Mouse (Mus musculus) kidney, adult 18-20 months (tissue): ENCODE measurements around the gene Sgta.

ENCODE experiments used
- DNase-seq: peaks from one replicate; pipeline ENCODE4 v3.0.0; 2021

Gene Sgta

DNA sequence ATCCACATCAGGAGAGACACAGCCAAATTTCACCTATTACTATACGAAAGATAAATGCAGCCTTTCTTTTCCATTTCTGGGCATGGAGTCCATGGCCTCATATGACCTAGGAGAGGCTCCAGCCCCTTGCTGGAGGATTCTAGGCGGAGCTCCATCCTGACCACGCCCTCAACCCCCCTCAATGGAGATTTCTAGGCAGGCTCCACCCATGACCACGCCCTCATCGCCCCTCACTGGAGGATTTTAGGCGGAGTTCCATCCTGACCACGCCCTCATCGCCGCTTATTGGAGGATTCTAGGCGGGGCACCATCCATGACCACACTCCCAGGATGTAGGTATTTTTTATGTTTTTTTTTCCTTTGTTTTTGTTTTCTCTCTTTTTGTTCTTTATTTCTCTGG is 41.7 kb downstream of the Sgta start:
- DNase-seq: no peak

DNA sequence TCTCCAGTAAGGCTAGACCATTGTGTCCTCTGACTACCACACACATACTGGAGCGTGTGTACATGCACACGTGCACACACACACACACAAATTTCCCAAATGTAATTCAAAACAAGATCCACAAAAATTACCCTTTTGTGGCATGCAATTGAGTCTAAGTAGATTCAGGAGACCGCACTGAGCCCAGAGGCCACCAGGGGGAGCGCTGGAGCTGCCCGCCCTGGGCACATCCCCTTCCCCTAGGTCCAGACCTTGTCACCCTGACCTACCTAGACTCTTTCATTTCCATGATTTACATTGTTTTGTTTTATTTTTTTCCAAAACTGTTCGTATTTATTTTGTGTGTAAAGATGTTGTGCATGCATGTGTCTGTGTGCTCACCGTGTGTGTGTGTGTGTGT is 43.3 kb downstream of the Sgta start:
- peak; percentile 76 for DNase-seq

DNA sequence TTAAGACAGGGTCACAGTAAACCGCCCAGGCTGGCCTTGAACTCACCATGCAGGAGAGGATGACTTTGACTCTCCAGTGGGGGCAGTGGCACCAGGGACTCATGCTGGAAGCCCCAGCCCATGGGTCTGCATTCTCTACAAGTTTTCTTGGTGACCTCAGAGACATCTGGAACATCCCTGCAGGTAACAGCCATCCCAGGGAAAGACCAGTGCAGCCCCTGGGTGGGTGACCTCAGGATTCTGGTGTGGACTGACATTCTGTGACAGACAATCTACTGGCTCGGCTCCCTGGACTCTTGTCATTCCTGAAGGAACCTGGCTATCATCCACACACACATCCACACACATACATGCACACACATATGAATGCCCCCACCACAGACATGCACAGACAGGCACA is 44.3 kb downstream of the Sgta start:
- no peak for DNase-seq

DNA sequence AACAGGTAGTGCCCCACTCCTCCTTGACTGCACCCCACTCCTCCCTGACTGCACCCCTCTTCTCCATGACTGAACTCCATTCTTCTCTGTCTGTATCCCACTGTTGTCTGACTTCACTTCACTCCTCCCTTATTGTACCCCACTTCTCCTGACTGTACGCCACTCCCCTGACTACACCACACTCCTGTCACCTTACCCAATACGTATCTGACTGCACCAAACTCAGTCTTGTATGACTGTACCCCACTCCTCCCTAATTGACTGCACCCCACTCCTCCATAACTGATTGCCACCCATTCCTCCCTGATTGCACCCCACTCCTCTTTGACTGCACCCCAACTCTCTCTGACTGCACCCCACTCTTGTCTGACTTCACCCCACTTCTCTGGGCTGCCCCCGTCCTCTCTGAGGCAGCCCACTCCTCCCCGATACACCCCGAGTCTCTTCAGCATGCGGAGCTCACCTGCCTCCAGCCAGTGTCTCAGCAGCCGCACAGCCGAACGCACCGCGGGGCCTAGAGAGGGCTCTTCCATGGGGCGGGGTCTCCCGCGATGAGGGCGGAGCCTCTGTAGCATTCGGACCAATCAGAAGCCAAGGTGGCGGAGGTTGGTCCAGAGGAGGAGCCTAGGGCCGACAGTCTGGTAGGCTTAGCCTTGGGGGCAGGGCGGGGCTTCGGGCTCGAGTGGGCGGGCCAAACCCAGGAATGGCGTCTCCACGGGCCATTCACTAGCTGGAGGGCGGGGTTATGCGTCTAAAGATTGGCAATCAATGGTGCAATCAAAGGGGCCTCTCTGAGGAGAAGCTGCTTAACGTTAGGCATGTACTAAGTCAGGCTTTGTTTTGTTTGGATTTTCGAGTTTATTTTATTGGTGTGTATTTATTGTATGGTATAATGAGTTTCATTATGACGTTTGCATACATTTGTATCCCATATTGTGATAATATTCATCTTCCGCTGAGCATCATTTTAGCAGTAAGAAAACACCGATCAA is 45.3 kb downstream of the Sgta start, which contains the start of gene Gng7:
TSS of gene Gng7 (minus strand) at position 553 of the 992 bp plus-strand sequence.
- peak; percentile 92 for DNase-seq

DNA sequence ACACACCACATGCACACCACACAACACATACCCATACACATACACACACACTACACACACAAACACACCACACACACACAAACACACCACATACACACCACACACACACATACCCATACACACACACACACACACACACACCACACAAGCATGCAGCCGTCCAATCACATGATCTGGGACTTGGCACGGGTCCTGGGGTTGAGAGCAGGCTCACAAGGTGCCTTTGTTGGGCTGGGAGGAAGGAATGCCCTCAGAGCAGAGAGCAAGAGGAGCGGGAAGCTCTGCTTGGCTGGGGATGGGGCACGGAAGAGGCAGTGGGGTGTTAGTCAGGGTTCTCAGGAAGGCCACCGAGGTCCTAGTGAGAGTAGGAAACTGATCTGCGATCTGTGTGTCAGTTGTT is 49.1 kb downstream of the Sgta start:
- no peak for DNase-seq

DNA sequence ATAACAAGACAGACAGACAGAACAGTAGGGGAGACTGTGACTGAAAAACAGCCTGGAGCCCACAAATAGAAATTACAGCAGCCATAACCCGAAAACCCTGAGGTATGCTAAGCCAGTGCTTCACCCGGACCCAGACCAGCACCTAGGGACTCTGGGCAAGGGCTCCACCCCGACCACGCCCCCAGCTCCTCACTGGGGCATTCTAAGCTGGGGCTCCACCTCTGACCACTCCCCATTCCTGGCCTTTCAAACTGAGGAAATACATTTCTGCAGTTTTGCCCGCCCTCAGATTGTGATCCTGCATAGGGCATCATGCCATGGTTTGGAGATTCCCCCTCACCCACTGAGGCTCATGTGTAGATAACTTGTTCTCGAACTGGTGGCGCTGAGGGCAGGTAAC is 52.7 kb downstream of the Sgta start:
- DNase-seq: no peak

DNA sequence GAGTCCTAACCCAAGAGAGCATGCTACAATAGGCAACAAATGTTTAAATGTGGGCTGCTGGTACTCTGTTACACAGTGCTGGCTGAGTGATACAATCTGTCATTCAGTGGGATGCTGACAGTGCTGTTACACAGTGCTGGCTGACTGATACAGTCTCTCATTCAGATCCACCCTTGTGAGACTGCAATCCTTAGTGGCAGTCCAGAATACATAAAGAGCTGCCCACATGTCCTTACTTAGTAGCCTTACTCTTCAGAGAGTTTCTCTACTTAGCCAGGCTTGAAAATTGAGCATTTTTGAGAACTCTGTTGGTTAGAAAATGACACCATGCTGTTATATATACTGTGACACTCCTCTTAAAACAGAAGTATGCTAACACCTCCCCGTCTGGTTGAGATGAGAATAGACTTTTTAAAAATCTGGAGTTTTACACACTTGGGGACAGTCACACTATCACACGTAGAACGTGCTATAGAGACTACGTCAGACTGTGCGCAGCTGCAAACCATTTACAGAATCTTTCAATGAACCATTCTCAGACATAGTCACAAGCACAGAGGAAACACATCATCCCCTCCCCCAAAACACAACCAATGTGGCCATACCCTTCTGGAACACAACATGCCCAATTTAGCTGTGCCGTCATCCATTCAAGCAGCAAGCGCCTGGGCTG is 53.8 kb downstream of the Sgta start:
- no peak for DNase-seq

DNA sequence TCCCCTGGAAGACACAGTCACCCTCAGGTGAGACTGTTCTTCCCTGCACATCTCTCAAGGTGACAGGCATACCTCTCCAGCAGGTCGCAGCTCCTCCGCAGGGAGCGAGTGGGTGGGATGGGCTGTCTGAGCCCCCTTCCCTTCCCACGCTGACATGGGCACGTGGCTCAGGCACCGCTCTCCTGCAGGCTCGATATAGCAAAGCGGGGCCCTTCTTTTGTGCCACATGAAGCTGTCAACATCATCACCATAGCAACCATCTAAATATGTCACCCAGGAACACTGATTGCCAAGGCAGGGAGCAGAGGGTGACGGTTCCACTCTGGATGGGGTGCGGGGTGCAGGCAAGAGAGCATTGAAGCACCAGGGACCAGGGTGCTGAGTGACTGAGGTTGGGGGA is 58.8 kb downstream of the Sgta start:
- no peak for DNase-seq

DNA sequence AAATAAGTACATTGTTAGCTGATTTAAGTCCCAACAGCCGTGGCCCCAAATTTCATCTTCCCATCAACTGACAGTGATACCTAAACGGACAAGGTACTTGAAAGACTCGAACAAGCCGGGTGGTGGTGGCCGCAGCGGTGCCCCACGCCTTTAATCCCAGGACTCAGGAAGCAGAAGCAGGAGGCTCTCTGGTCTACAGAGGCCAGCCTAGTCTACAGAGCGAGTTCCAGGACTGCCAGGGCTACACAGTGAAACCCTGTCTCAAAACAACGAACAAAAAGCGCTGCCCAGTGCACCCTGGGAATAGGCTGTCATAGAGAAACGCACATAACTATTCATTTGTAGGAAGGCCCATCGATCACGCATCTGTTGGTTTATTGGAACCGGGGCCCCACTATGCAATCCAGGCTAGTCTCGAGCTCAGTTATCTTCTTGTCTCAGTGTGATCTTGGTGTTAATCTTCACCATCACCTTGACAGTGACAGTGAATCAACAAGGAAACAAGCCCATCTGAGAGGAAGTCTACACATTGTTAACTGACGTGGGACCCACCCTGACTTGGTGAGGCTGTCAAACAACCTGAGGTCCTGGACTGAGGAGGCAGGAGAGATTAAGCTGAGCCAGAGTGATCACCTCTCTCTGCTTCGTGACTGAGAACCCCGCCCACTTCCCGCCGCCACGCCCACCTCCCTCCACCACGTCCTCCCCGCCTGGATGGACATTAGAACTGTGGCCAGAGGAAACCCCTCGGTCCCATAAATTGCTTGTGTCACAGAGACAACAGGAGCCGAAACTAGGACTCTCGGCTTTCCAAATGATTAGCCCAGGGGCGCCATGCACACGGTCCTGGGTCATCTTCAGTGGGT is 59.6 kb downstream of the Sgta start:
- DNase-seq: no peak

DNA sequence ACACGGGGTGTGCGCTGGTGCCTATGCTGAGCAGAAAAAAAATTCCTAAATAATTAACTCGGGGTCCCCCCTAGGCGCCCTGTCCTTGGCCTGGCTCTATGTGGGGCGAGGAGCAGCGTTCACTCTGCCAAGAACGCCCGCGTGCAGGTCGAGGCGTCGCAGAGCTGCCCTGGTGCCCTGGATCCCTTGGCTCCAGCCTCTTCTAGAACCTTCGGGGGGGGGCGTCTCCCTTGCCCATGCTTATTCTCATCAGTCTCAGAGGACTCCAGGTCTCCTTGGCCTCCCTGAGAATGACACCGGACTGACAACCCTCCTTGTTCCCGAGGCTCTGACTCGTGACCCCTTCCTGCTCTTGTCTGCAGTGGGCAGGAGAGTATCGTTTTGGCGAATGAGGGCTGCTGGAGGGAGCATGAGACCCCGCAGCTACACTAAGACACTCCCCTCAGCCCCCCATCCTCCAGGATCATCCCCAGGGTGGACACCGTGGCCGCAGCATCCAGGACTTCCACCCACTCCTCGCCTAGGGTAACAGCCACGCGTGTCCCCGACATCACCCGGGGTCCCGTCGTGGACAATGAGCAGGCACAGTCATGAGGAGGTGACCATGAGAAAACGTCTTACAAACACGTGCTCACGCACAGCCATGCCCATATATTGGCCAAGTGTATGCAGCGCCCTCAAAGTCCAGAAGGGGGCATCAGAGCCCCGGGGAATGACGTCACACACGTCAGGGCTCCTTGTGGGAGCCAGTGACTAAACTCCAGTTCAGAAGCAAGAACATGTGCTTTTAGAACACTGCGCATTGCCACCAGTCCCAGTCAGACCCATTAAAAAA is 60.4 kb downstream of the Sgta start:
- peak; percentile 89 for DNase-seq

DNA sequence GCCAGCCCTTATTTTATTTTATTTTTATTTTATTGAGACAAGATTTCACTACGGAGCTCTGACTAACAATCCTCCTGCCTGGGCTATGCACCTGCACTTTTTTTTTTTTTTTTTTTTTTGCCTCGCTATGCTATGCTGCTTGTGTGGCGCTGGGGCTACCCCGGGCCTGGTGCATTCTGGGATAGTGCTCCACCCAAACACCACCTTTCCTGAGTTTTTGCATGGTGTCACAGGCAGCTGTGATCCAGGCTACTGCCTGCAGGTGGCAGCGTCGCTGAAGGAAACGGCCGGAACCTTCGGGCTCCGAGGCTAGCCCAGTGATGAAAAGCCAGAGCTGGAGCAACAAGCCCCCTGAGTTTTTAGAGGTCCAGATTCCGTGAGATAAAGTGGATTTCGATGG is 61.2 kb downstream of the Sgta start:
- peak; percentile 43 for DNase-seq

DNA sequence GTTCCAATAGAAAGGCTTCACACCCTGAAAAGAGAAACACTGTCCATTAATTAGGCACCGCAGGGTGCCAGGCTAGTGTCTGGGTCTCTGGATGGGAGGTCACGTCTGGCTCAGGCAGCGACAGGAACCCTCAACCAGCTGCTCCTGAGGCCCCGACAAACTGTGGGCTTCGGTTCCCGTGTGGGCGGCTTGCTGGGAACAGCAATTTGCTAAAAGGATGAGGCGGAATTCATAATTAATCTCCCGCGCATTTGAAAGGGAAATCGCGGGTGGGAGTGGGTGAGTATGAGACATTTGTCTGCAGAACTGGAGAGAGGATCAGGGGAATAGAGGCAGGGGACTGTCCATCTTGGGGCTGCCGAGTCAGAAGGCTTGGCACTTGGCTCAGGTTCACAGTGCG is 62.0 kb downstream of the Sgta start:
- no peak for DNase-seq

DNA sequence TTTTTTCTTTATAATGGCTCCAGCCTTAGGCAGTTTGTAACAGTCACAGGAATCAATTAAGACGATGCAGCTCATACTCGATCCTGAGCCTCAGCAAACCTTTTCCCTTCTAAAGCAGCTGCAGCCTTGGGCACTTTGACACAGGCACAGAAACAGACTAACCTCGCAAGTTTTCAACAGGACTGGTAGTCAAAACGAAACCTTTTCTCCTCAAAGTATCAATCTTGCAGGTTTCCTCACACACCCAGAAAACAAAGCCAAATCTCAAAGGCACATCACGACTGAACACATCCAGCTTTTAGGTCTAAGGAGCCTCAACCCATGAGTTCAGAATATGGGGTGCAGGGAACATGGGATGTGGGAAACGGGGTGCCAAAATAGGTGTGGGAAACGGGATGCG is 62.6 kb downstream of the Sgta start:
- no peak for DNase-seq

DNA sequence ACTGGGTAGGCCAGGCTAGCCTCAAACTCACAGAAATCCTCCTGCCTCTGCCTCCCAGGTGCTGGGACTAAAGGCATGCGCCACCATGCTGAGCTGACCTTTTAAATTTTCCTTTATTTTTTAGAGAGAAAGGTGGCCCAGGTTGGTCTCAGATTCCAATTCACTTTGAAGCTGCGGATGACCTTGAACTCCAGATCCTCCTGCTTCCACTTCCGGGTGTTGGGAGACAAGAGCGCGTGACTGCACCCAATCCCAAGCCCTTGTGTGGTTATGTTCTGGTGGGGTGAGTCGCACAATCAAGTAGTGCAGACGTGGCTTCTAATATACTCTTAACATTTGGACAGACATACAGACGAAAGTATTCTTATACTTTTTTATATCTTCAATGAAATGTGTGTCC is 63.5 kb downstream of the Sgta start:
- DNase-seq: no peak

DNA sequence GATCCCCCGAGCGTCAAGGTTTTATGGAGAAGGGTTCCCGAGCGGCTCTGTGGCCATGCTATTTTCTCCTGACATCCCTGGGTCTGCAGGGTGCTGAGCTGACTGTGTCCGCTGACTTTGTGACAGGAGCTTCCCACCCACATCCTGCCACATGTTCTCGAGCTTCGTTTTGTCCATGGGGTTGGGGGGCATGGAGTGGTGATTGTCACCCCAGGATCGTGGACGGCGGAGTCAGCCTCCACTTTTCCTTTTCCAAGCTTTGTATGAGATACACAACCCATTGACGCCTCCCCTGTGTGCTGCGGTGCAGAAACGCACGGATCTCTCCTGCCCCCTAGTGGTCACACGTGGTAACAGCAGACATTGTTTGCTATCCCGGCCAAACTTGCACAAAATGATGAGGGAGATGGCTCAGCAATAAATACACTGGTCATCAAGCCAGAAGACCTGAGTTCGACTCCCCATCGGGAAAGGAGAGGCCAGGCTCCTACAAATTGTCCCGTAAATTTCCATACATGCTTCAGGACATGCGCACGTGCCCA is 64.8 kb downstream of the Sgta start:
- peak; percentile 83 for DNase-seq

DNA sequence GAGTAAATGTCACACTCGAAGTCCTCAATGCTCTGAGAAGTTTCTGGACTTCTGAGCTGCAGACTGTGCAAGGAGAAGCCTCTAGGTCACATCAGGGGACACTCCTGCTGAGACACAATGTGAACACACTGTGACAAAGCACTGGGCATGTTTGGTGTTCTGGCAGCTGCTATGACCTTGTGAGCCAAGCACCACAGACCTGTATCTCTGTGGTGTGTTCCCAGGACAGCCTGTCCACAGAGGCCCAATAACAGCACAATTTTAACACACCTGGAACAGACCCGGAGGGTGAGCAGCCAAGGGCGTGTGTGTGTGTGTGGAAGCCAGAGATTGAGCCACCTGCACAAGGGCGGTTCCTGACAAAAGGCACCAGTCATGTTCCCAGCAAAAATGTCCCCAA is 65.4 kb downstream of the Sgta start:
- no peak for DNase-seq
